In genomic region chr5:113690866-113691265, GRCm38 (mm10) we compare ENCODE assay signal across 26 mouse cellular contexts. TPM values are rescaled to one million over a fixed set of nuclear protein-coding genes. Genes with fewer than 3 reads are reported as not detected.
DNase-seq lines count a peak whose midpoint lies in the region; ATAC-seq and TF ChIP-seq lines count a peak whose summit lies in the region.
"Had no signal": no experiment of that assay in that cellular context is flagged by ENCODE, and none has a peak within 500 bp of the region (broad histone marks: within the 10 kb centered on the region; RNA-seq: fewer than 3 reads in every experiment).

No protein-coding gene starts in this region.

- no peak overlapping the region for H3K4me2 ChIP-seq in embryonic facial prominence, embryonic 11.5 days (ENCODE audit: low read depth, low read length)
- H3K4me2 ChIP-seq in midbrain, embryonic 12.5 days (replicated peaks), result no peak overlapping the region
- H3K4me2 ChIP-seq in midbrain, embryonic 11.5 days, result no peak overlapping the region
- no peak overlapping the region; the same call in 1 of the 2 replicates for H3K4me2 ChIP-seq in midbrain, embryonic 14.5 days (ENCODE audit: low read length)
- H3K4me2 ChIP-seq in heart, embryonic 11.5 days, result no peak overlapping the region
- H3K4me2 ChIP-seq: embryonic facial prominence, embryonic 13.5 days; heart, embryonic 13.5 days; limb, embryonic 13.5 days; liver, embryonic 15.5 days had no signal

- WGBS in embryonic facial prominence, embryonic 11.5 days, result 92% methylated on average over 2 of the region's 2 CpGs
- WGBS in embryonic facial prominence, embryonic 10.5 days, result 84% methylated on average over 2 of the region's 2 CpGs
- 90% methylated on average over 2 of the region's 2 CpGs for WGBS in midbrain, embryonic 12.5 days
- 81% methylated on average over 2 of the region's 2 CpGs for WGBS in midbrain, embryonic 11.5 days
- 93% methylated on average over 2 of the region's 2 CpGs for WGBS in midbrain, embryonic 14.5 days
- WGBS in heart, embryonic 11.5 days (ENCODE audit: insufficient replicate concordance), result 87% methylated on average over 2 of the region's 2 CpGs

- no peak for DNase-seq in embryonic facial prominence, embryonic 11.5 days (ENCODE audit: low spot score)
- no peak for DNase-seq in embryonic facial prominence, embryonic 10.5 days (ENCODE audit: low spot score)
- DNase-seq in midbrain, embryonic 11.5 days (ENCODE audit: low spot score, missing footprints), result no peak
- no peak for DNase-seq in midbrain, embryonic 14.5 days
- no peak for DNase-seq in liver
- no peak for DNase-seq in layer of hippocampus, adult 2 months (ENCODE audit: low spot score in 2 of 2)
- DNase-seq: adrenal gland, adult 8-10 months; cerebellum, adult 11 months; cerebellum, postnatal 36 days; gastrocnemius, adult 2 months; heart, postnatal 36 days; kidney, postnatal 14 days; layer of hippocampus, adult 9-11 months; lung, postnatal 10 days; thymus, postnatal 25 days had no signal

- no peaks in the 10 kb centered on the region for H3K36me3 ChIP-seq in embryonic facial prominence, embryonic 11.5 days (replicated peaks; ENCODE audit: control insufficient read depth, insufficient read depth, low read depth, low read length)
- H3K36me3 ChIP-seq in embryonic facial prominence, embryonic 10.5 days (replicated peaks), result no peaks in the 10 kb centered on the region
- no peaks in the 10 kb centered on the region for H3K36me3 ChIP-seq in midbrain, embryonic 12.5 days
- no peaks in the 10 kb centered on the region for H3K36me3 ChIP-seq in midbrain, embryonic 11.5 days (ENCODE audit: control insufficient read depth, insufficient read depth, low read length)
- H3K36me3 ChIP-seq in midbrain, embryonic 14.5 days (ENCODE audit: control insufficient read depth, insufficient read depth, low read length), result no peaks in the 10 kb centered on the region
- H3K36me3 ChIP-seq in heart, embryonic 11.5 days (ENCODE audit: control insufficient read depth, insufficient read depth, low read length), result no peaks in the 10 kb centered on the region
- H3K36me3 ChIP-seq: embryonic facial prominence, embryonic 13.5 days; heart, embryonic 13.5 days; limb, embryonic 13.5 days; liver, embryonic 15.5 days had no signal

- TF ChIP-seq CTCF in layer of hippocampus, adult 2 months (conservative IDR thresholded peaks at IDR 0.05), result no peak

- ATAC-seq in embryonic facial prominence, embryonic 11.5 days (replicated peaks; ENCODE audit: insufficient number of reproducible peaks, low FRiP score, low TSS enrichment, low read depth), result peak; percentile 51; the same call in 1 of the 2 replicates
- ATAC-seq in midbrain, embryonic 12.5 days (ENCODE audit: low FRiP score, low read depth), result no peak
- no peak for ATAC-seq in midbrain, embryonic 11.5 days (ENCODE audit: low FRiP score)
- no peak for ATAC-seq in midbrain, embryonic 14.5 days (ENCODE audit: low FRiP score, low TSS enrichment)
- ATAC-seq in heart, embryonic 11.5 days (replicated peaks; ENCODE audit: insufficient number of reproducible peaks, low FRiP score, low TSS enrichment), result no peak
- ATAC-seq: intestine, embryonic 16.5 days had no signal

- no peaks in the 10 kb centered on the region; the same call in 1 of the 2 replicates for H3K4me1 ChIP-seq in embryonic facial prominence, embryonic 11.5 days (ENCODE audit: control insufficient read depth, insufficient read depth, low read length)
- H3K4me1 ChIP-seq in embryonic facial prominence, embryonic 10.5 days, result peaks cover 27% of the 10 kb centered on the region
- H3K4me1 ChIP-seq in midbrain, embryonic 12.5 days, result peaks cover 16% of the 10 kb centered on the region
- no peaks in the 10 kb centered on the region for H3K4me1 ChIP-seq in midbrain, embryonic 11.5 days (ENCODE audit: control insufficient read depth, insufficient read depth, low read length)
- peaks cover 12% of the 10 kb centered on the region for H3K4me1 ChIP-seq in midbrain, embryonic 14.5 days (ENCODE audit: control insufficient read depth, insufficient read depth, low read length)
- H3K4me1 ChIP-seq in heart, embryonic 11.5 days (ENCODE audit: control insufficient read depth, insufficient read depth, low read length), result 0 out of 2 replicates have a peak, but pooled peaks cover 2% of the 10 kb centered on the region
- H3K4me1 ChIP-seq: heart, embryonic 13.5 days; liver, embryonic 15.5 days had no signal

- no peak overlapping the region for H3K4me3 ChIP-seq in embryonic facial prominence, embryonic 11.5 days (ENCODE audit: low read depth, low read length)
- no peak overlapping the region for H3K4me3 ChIP-seq in embryonic facial prominence, embryonic 10.5 days
- no peak overlapping the region for H3K4me3 ChIP-seq in midbrain, embryonic 12.5 days
- H3K4me3 ChIP-seq in midbrain, embryonic 11.5 days (ENCODE audit: low read depth, low read length), result no peak overlapping the region
- no peak overlapping the region for H3K4me3 ChIP-seq in midbrain, embryonic 14.5 days (replicated peaks; ENCODE audit: low read depth, low read length)
- no peak overlapping the region for H3K4me3 ChIP-seq in layer of hippocampus, adult 2 months
- no peak overlapping the region for H3K4me3 ChIP-seq in heart, embryonic 11.5 days (ENCODE audit: low read depth, low read length)
- H3K4me3 ChIP-seq: embryonic facial prominence, embryonic 13.5 days; gastrocnemius, adult 2 months; heart, embryonic 13.5 days; limb, embryonic 13.5 days; liver, embryonic 15.5 days had no signal

- H3K9me3 ChIP-seq in embryonic facial prominence, embryonic 11.5 days (replicated peaks; ENCODE audit: control insufficient read depth, low read length), result no peaks in the 10 kb centered on the region; the same call in 1 of the 2 replicates
- H3K9me3 ChIP-seq in embryonic facial prominence, embryonic 10.5 days, result peaks cover 4% of the 10 kb centered on the region
- 0 out of 2 replicates have a peak, but pooled peaks cover 3% of the 10 kb centered on the region for H3K9me3 ChIP-seq in midbrain, embryonic 12.5 days
- peaks cover 4% of the 10 kb centered on the region; the same call in 1 of the 2 replicates for H3K9me3 ChIP-seq in midbrain, embryonic 11.5 days (ENCODE audit: control insufficient read depth, low read length)
- H3K9me3 ChIP-seq in midbrain, embryonic 14.5 days (ENCODE audit: control insufficient read depth, low read length), result no peaks in the 10 kb centered on the region
- no peaks in the 10 kb centered on the region for H3K9me3 ChIP-seq in heart, embryonic 11.5 days (replicated peaks; ENCODE audit: control insufficient read depth, low read length)
- H3K9me3 ChIP-seq: embryonic facial prominence, embryonic 13.5 days; heart, embryonic 13.5 days; liver, embryonic 15.5 days had no signal

- no peaks in the 10 kb centered on the region for H3K27me3 ChIP-seq in embryonic facial prominence, embryonic 11.5 days (ENCODE audit: control insufficient read depth, insufficient read depth, low read length)
- no peaks in the 10 kb centered on the region for H3K27me3 ChIP-seq in embryonic facial prominence, embryonic 10.5 days (replicated peaks; ENCODE audit: low read depth, poor library complexity, severe bottlenecking)
- H3K27me3 ChIP-seq in midbrain, embryonic 12.5 days, result no peaks in the 10 kb centered on the region
- H3K27me3 ChIP-seq in midbrain, embryonic 11.5 days (ENCODE audit: control insufficient read depth, insufficient read depth, low read length), result no peaks in the 10 kb centered on the region
- no peaks in the 10 kb centered on the region for H3K27me3 ChIP-seq in midbrain, embryonic 14.5 days (ENCODE audit: control insufficient read depth, insufficient read depth, low read length)
- peaks cover 5% of the 10 kb centered on the region; the same call in 1 of the 2 replicates for H3K27me3 ChIP-seq in heart, embryonic 11.5 days (ENCODE audit: control insufficient read depth, insufficient read depth, low read length)
- H3K27me3 ChIP-seq: embryonic facial prominence, embryonic 13.5 days; heart, embryonic 13.5 days; limb, embryonic 13.5 days; liver, embryonic 15.5 days had no signal

- no peak overlapping the region for H3K27ac ChIP-seq in embryonic facial prominence, embryonic 11.5 days (replicated peaks; ENCODE audit: low read depth, low read length)
- no peak overlapping the region; the same call in 1 of the 2 replicates for H3K27ac ChIP-seq in embryonic facial prominence, embryonic 10.5 days (replicated peaks)
- H3K27ac ChIP-seq in midbrain, embryonic 12.5 days (replicated peaks), result peak overlapping the region; percentile 12
- H3K27ac ChIP-seq in midbrain, embryonic 11.5 days (ENCODE audit: low read depth, low read length), result no peak overlapping the region
- H3K27ac ChIP-seq in midbrain, embryonic 14.5 days (replicated peaks; ENCODE audit: low read depth, low read length), result peak overlapping the region; percentile 70
- H3K27ac ChIP-seq in layer of hippocampus, adult 2 months, result no peak overlapping the region
- no peak overlapping the region for H3K27ac ChIP-seq in heart, embryonic 11.5 days (ENCODE audit: low read depth, low read length)
- H3K27ac ChIP-seq: embryonic facial prominence, embryonic 13.5 days; gastrocnemius, adult 2 months; heart, embryonic 13.5 days; limb, embryonic 13.5 days; liver, embryonic 15.5 days had no signal

- H3K9ac ChIP-seq in embryonic facial prominence, embryonic 11.5 days (replicated peaks; ENCODE audit: low read length), result no peak overlapping the region
- H3K9ac ChIP-seq in midbrain, embryonic 12.5 days (replicated peaks), result no peak overlapping the region
- H3K9ac ChIP-seq in midbrain, embryonic 11.5 days (ENCODE audit: low read length), result no peak overlapping the region
- H3K9ac ChIP-seq in midbrain, embryonic 14.5 days (replicated peaks; ENCODE audit: low read length), result no peak overlapping the region
- H3K9ac ChIP-seq in heart, embryonic 11.5 days (ENCODE audit: low read depth, low read length), result no peak overlapping the region
- H3K9ac ChIP-seq: embryonic facial prominence, embryonic 13.5 days; heart, embryonic 13.5 days; limb, embryonic 13.5 days; liver, embryonic 15.5 days had no signal

RNA-seq across cellular contexts. Expression of gene 1700069L16Rik, which starts 33.7 kb away (rescaled TPM):
- not detected in 2 replicates for polyA plus RNA-seq in embryonic facial prominence, embryonic 11.5 days (2014; fragmentation: Nextera tagmentation; extraction: Ambion mirVana)
- polyA plus RNA-seq in embryonic facial prominence, embryonic 10.5 days (2016; fragmentation: Nextera tagmentation; extraction: Ambion mirVana), result not detected in 2 replicates
- polyA plus RNA-seq in midbrain, embryonic 12.5 days (2016; fragmentation: Nextera tagmentation; extraction: Ambion mirVana), result not detected in 2 replicates
- not detected in 2 replicates for polyA plus RNA-seq in midbrain, embryonic 11.5 days (2014; fragmentation: Nextera tagmentation; extraction: Ambion mirVana)
- not detected in 2 replicates for polyA plus RNA-seq in midbrain, embryonic 14.5 days (2014; fragmentation: Nextera tagmentation; extraction: Ambion mirVana)
- not detected for total RNA-seq in layer of hippocampus, adult 2 months (2021)
- not detected in 2 replicates for polyA plus RNA-seq in heart, embryonic 11.5 days (2014; fragmentation: Nextera tagmentation; extraction: Ambion mirVana)
- total RNA-seq: adrenal gland, adult 8-10 months; gastrocnemius, adult 2 months; granulocyte monocyte progenitor cell, adult 5-6 weeks; heart, postnatal 36 days; left cerebral cortex, postnatal 10 days; megakaryocyte-erythroid progenitor cell, adult 5-6 weeks had no signal
- polyA plus RNA-seq: brain, embryonic 14.5 days; embryonic facial prominence, embryonic 13.5 days; heart, embryonic 13.5 days; intestine, embryonic 16.5 days; limb, embryonic 13.5 days; liver, embryonic 15.5 days had no signal

RNA-seq across cellular contexts. Expression of gene Cmklr1, which starts 40.6 kb away (rescaled TPM):
- polyA plus RNA-seq in embryonic facial prominence, embryonic 11.5 days (2014; fragmentation: Nextera tagmentation; extraction: Ambion mirVana), result 1.6 and 1.7 TPM in 2 replicates
- polyA plus RNA-seq in embryonic facial prominence, embryonic 10.5 days (2016; fragmentation: Nextera tagmentation; extraction: Ambion mirVana), result 0.41 and 0.69 TPM in 2 replicates
- 2.3 and 2.5 TPM in 2 replicates for polyA plus RNA-seq in midbrain, embryonic 12.5 days (2016; fragmentation: Nextera tagmentation; extraction: Ambion mirVana)
- 0.98 and 2.2 TPM in 2 replicates for polyA plus RNA-seq in midbrain, embryonic 11.5 days (2014; fragmentation: Nextera tagmentation; extraction: Ambion mirVana)
- polyA plus RNA-seq in midbrain, embryonic 14.5 days (2014; fragmentation: Nextera tagmentation; extraction: Ambion mirVana), result 1.2 and 2.1 TPM in 2 replicates
- 1 to 10 TPM; 3.3 to 4.5 TPM for total RNA-seq in layer of hippocampus, adult 2 months (2021)
- 1.7 and 1.8 TPM in 2 replicates for polyA plus RNA-seq in heart, embryonic 11.5 days (2014; fragmentation: Nextera tagmentation; extraction: Ambion mirVana)

RNA-seq across cellular contexts. Expression of gene Ficd, which starts 44.7 kb away (rescaled TPM):
- 1.6 and 2.0 TPM in 2 replicates for polyA plus RNA-seq in embryonic facial prominence, embryonic 11.5 days (2014; fragmentation: Nextera tagmentation; extraction: Ambion mirVana)
- 3.6 and 4.0 TPM in 2 replicates for polyA plus RNA-seq in embryonic facial prominence, embryonic 10.5 days (2016; fragmentation: Nextera tagmentation; extraction: Ambion mirVana)
- polyA plus RNA-seq in midbrain, embryonic 12.5 days (2016; fragmentation: Nextera tagmentation; extraction: Ambion mirVana), result 6.5 and 6.9 TPM in 2 replicates
- polyA plus RNA-seq in midbrain, embryonic 11.5 days (2014; fragmentation: Nextera tagmentation; extraction: Ambion mirVana), result 3.3 TPM in 2 replicates
- polyA plus RNA-seq in midbrain, embryonic 14.5 days (2014; fragmentation: Nextera tagmentation; extraction: Ambion mirVana), result 6.7 TPM in 2 replicates
- 10 to 100 TPM; 12.2 to 12.5 TPM for total RNA-seq in layer of hippocampus, adult 2 months (2021)
- polyA plus RNA-seq in heart, embryonic 11.5 days (2014; fragmentation: Nextera tagmentation; extraction: Ambion mirVana), result 2.8 and 4.1 TPM in 2 replicates

Comparison
In these comparisons a context has a peak if more than half of its experiments do, and no peak if none do; other contexts are left out.
1. H3K27ac ChIP-seq: peak in midbrain, embryonic 12.5 days (single experiment) and midbrain, embryonic 14.5 days (single experiment); none in embryonic facial prominence, embryonic 11.5 days (single experiment), embryonic facial prominence, embryonic 10.5 days (single experiment), midbrain, embryonic 11.5 days (single experiment), layer of hippocampus, adult 2 months (single experiment) and heart, embryonic 11.5 days (single experiment).